Mouse (Mus musculus): ENCODE measurements around the gene Clec16a.

Gene Clec16a

DNA sequence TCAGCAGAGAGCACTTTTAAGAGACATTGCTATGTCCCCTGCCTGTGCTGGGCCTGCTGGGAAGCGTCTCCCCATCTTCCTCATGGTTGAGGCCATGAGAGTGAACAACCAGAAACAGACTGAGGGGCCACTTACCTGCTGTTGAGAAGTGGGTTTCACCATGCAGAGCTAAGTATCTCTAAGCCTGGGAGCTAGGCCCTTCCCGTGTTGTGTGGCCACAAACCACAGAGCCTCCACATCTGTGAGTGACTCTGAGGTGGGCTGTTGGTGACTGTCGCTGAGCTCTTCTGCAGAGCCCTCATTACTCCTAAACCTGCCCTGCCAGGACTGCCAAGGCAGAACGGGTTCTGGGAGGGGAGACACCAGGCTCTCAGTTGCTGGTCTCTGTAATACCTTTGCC, 185.8 kb downstream of the Clec16a start:
- no peak for DNase-seq

DNA sequence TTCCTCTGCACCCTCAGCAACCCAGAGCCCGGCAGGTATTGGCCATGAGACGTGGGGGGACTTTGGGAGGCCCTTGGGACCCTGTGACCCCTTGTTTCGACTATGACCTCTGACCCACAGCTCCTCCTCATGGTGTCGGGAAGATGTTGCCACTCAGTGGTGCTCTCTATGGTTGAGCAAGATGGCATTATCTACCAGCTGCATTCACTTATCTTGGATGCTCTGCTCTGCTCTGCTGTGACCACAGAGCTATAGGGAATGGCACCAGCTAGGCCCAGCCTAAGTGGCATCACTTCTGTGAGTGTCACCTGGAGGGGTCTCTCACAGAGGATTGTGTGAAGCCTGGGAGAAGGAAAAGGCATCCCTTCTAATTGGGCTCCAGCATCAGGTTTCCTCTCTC, 186.6 kb downstream of the Clec16a start:
- no peak for DNase-seq

DNA sequence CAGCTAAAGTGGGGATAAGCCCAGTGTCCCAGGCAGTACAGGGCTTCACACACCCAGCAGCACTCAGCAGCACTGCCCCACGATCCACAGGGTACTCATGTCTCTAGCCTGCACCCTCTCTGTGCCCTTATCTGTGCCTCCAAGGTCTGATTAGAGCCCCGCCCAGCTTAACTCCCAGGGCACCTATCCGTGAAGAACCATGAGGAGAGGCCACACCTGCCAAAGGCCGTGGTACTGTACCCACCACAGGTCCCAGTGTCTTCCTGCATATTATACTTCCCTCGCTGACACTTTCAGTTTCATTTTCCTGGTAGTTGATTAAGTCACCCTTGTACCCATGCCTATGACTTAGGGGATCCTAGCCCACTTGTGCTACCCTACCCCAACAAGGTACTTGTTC, 187.3 kb downstream of the Clec16a start:
- no peak for DNase-seq

DNA sequence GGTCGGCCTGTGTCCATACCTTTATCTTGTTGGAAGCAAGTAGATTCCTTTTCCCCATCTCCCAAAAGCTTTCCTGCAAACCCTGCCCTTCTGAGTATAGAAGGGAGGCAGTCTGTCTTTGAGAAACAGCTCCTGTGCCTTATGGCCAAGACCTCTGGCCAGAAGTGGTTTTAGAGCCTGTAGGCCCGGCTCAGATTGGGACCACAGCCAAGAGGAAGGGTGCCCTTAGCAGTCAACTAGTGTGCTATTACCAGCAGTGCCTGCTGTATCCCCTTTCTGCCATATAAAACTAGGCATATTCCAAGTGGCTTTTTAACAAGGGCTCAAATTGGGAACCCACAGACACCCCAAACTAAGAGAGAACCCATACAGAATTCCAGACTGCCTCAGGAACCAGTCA, 190.6 kb downstream of the Clec16a start:
- peak; percentile 63 for DNase-seq

DNA sequence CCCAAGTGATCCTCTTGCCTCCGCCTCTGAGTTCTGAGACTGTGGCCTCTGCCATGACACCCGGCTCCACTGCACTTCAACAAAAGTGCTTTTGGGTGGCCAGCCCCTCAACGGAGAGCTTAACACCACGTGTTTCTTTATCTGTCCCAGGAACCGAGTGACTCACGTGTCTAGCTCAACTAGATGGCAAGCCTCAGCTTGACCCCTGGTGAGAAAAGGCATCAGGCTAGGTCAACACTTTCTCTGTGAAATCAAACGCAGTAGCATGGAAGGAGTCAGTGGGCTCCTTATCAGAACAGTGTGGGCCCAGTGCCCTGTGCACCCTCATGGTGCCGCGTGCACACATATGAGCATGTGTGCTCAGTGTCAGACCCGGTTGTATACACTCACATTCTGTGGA, 191.2 kb downstream of the Clec16a start:
- DNase-seq, result no peak

DNA sequence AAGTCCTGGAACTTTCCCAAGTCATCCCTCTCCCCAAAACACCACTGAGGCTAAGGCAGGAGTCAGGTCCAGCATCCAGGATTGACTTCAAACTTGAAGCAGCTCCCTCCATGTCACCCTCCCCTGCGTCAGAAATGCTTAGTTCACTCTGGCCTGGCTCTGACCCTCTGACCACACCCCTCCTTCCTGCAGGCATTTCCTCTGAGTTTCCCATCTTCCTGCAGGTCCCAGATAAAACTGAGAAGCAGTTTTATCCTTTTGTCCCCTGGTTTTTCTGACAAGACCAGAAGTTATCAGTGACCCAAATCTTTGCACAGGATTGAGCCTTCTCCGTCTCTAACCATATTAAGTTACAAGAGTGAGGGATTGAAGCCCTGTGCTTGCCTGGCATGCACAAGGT, 192.4 kb downstream of the Clec16a start:
- DNase-seq, result peak; percentile 69

DNA sequence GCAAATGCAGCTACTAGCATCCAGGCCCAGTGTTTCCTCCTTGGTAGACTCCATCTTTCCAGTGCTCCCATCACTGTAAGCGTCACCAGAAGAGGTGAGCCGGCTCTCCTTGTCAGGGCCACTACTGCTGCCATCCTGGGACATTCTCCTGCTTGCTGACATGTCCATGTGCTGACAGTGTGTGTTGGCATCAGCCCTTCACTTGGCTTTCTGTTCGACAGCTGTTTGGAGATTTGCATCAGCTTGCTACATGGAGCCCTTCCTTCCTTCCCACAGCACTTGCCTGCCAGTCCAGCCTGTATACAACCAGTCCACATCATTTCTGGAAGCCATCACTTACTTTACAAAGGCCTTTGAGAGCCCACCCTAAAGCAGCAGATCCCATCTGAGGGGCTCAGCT, 193.7 kb downstream of the Clec16a start:
- no peak for DNase-seq

DNA sequence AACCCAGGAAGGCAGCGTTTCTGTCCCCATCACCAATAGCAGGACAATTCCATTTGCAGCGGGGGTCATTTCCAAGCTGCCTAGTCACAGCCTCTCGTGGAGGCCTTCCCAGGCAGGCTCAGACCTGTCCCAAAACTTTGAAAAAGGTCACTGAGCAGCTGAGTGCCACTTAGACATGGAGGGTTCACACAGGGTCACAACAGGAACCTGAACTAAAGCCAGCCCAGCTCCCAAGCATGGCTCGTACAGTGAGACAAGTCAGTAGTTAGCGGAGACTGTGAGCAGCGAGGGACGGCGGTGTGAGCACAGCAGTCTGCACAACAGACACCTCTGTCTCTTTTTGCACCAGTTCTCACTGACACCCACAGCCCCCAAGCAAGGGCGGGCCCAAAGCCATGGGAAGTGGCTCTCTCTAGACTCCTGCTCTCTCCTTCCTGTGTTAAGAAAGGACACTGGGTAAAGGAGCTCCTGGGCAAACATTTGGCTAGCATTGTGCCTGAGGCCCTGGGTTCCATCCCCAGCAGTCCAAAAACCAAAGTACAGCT, 194.8 kb downstream of the Clec16a start:
- peak; percentile 39 for DNase-seq

DNA sequence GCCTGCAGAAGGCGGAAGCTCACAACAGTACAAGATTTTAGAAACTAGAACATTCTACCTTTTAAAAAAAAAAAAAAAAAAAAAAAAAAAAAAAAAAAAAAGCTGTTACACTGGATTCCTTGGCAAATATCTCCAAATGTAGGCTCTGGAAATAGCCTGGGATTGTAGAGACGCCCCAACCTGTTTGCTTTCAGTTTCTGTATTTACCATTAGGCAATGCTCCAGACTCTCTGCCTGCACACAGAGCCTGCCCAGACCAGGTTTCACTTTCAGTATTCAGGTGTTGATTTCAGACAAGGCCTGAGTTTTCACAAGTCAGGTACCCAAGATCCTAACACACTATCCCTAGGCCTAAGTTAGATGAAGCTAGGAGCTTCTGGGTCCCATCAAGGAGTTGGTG, 195.9 kb downstream of the Clec16a start:
- no peak for DNase-seq

DNA sequence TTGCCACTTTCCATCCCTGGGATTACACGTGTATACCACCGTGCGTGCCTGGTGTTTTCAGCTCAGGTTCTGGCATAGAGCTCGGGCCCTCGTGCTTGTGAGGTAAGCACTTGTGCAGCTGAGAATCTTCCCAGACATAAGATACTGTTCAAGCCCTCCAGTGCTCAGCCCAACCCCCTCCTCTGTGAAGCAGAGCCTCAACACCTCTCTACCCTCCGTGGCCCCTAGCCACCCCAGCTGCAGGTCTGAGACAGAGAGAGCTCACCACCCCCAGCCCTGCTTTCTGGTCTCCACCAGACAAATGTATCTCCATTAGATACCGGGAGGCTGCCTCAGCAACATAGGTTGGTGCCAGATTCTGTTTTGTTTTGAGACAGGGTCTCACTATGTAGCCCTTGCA, 204.1 kb downstream of the Clec16a start:
- DNase-seq, result no peak

DNA sequence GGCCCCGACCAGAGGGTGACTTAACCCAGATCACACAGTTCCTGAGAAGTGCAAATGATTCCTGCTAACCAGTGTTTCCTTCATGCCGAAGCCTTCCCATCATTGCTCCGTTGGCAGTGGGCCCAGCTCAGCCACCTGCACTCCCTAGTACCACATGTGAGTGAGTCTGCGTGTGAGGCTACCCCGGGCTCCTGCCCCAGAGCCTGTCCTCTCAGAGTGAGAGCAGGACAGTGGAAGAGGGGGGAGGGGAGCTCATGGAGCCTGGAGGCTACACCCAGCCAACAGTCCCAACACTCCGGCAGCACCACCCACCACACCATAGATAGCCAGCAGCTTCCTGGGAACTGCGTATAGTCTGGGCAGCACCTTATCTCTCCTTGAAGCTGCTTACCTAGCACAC, 204.7 kb downstream of the Clec16a start:
- DNase-seq, result peak; percentile 50

DNA sequence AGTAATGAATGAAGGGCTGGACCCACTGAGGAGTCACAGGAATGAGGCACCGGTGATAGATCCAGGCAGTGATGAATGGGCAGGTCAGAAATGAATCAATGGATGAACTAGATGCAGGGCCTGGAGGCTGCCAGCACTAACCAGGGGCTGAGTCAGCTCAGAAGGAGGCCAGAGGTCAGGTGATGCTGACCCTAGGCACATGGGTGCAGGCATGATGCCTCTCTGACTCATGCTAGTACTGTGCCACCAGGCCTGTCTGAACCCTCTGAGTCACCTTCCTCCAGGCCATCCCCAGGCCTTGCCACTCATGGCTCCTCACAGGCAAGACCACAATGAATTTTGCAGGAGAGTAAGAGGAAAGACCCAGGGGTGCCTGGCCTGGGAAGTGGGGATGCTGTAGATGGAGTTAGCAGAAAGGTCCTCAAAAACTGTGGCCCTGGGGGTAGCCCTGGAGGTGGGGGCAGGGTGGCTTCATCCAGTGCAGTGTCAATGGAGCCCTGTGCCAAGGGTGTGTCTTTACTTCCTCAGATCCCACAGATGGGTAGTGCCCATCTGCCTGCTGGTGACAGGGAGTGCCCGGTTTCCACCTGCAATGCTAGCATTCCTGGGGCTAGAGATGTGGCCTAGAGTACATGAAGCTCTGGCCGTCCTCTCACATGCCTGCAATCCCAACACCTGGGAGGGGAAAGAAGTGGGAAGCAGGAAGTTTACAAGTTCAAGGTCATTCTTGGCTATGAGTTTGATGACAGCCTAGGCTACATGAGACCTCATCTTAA, 209.6 kb downstream of the Clec16a start:
- no peak for DNase-seq

DNA sequence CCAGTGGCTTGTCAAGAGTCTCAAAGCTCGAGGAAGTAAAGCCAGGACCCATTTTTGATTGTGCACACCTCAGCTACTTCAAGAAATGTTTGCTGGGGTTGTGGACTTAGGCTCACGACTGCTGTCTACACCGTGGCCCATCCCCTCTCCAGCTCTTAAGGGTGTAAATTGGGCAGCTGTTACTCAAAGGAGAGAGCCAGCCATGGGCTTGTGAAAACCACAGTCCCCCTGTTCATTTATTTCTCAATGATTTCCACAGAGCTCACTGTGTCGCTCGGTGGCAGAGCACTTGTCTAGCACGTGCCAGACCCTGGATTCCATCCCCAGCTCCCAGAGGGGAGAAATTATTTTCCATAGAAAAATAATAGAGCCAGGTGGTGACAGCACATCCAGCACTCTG, 211.0 kb downstream of the Clec16a start:
- no peak for DNase-seq

DNA sequence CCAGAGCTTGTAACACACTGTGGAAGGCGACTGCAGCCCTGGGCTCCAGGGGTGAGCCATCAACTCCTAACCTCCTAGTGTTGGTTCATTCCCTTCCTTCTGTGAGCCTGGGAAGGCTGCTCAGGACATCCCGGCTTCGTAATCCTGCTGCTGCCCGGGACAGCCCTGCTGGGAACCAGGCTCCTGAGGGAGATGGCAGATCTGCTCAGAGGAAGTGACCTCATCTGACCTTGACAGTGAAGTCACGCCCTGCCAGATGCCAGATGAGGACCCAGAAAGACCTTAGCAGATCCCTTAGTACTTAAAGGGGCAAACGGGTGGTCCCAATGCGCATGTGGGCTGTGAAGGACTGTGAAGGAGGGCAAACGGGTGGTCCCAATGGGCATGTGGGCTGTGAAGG, 216.0 kb downstream of the Clec16a start:
- DNase-seq, result no peak

DNA sequence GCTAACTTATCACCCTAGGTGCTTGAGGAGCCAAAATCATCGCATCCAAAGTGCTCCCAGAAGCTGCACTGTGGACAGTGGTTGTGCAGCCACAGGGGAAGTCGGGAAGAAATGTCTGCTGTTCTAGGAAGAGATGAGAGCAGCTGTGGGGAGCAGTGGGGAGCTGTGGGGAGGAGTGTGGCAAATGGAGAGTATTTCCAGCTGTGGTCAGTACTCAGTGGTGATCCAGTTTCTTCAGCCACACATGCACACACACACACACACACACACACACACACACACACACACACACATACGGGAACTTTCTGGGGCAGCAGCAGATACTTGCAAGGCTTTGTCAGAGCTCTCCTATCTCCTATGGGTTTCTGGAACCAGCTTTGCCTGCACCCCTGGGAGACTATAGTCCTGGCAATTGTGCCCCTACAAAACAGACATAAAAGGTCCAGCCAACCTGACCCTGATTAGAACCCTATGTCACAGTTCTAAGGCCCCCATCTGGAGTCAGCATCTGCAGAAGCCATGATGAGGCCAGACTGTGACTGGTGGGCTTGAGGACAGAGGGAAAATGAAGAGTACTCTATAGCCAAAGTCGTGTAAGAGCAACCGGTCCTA, 217.5 kb downstream of the Clec16a start:
- peak; percentile 52 for DNase-seq

DNA sequence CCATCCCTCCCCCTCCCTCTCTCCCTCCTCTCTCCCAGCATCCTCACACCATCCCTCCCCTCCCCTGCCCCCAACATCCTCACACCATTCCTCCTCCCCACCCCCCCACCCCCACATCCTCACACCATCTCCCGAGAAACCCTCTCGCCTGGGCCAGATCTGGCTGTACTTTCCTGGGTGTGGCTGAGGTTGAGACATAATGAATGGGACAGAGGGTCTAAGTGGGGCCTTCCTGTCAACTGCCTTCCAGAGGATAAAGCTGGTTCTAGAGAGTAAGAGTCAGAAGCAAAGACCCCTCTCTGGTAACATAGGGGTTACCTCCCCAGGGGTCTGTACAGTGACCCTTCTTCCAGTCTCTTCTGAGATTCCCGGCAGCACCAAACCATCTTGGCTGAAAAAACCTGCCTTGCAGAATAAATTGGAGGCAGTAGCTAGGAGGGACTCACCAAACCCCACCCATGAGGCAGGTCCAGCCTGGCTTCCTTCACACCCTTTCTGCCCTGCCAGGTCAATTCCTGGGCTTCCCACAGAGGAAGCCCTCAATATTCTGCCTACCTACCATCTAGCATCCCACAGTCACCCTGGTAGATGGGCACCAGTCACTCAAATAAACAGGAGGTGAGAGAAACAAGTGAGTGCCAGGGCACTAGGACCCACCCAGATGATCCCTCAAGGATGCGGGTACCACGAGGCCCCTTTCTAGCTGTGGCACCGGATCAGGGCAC, 218.6 kb downstream of the Clec16a start:
- DNase-seq, result no peak

DNA sequence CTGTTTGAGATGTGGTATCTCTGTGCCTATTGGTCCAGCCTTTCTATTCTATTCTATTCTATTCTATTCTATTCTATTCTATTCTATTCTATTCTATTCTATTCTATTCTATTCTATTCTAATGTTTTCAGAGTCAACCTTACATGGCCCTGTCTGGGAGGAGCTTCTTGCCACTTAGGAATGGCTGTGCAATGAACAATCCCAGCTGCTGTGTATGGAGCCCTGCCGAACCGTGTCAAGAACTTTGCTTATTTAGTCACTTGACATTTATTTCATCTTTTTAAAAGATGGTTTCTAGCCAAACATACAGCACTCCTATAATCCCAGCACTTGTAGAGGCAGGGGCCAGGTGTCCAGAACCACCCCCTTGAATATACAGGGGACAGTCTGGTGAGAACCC, 219.2 kb downstream of the Clec16a start:
- DNase-seq, result peak; percentile 70

DNA sequence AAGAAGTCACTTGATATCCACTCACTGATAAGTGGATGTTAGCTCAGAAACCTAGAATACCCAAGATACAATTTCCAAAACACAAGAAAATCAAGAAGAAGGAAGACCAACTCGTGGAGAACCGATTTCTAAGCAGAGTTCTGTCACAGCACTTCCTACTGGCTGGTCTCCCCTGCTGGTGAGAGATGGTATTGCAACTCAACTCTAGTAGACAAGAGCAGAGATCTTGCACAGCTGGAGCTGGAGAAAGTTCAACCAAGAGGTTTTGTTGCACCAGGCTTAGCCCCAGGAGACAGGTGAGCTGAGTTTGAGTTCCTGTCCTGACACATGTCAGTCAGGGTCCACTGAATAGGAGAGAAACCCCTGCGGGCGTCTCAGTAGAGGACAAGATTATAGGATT, 222.0 kb downstream of the Clec16a start:
- peak; percentile 89 for DNase-seq

DNA sequence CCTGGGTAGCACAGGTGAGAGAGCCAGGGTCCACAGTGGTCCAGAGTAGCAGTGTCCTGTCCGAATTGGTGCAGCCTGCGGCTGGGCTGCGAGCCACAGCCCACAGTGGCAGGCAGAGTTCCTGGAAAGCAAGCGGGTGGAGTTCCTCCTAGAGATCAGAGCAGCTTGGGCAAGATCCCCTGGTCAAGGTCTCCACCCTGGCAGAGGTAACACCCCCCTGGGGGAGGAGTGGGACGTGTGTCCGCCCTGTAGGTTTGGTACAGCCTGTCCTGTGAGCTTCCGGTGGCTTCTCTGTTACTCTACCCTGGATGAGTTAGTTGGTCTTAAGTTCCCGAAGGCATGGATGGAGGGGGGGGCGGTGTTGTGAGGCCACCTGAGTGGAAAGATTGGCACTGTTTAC, 223.7 kb downstream of the Clec16a start:
- no peak for DNase-seq

DNA sequence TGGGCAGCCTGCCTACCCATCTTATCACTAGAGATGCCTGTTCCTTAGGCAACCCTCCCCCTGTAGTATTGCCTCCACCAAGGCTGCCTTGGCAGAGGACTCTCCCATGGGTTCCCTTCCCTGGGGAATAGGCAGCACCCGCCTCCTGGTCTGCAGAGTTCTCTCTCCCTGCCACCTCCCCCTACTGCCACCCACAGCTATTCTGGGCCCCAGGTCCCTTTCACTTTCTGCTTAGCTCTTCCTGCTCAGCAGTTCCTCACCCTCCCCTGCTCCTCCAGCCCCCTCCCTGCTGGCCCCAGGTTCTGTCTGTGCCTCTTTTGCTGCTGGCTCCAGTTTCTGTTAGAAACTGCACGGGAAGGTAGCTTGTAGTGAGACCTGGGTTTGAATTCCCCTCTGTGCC, 224.5 kb downstream of the Clec16a start:
- DNase-seq, result no peak

DNA sequence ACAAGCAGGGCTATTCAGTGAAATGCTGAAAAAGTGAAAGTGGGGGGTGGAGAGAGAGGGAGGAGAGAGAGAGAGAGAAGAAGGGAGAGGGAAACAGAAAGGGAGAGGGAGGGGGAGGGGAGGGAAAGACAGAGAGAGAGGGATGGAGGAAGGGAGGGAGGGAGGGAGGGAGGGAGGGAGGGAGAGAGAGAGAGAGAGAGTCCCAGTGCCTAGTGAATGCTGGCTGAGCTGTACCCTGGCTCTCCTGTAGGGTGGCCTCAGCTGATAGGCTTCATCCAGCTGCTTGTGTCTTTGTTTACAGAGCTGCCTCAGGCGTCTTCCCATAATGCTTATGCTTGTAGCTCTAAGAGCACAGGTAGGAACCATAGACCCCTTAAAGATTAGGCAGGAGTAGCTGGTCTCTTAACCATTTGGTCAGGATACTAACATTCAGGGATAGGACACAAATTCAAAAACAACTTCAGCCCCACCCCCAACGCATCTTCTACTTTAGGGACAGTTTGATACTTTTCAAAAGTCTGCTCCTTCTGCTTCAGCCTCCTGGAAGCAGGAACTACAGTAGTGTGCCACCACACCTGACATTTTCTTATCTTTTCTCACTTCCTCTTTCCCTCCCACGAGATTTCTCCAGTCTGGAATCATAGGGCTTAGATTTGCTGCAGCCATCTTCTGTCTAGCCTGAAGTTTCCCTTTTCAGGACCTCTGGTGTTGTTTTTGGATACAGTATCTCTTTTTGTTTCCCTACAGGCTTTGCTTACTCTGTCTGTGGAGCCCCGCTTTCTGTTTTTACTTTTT, 225.6 kb downstream of the Clec16a start:
- no peak for DNase-seq

DNA sequence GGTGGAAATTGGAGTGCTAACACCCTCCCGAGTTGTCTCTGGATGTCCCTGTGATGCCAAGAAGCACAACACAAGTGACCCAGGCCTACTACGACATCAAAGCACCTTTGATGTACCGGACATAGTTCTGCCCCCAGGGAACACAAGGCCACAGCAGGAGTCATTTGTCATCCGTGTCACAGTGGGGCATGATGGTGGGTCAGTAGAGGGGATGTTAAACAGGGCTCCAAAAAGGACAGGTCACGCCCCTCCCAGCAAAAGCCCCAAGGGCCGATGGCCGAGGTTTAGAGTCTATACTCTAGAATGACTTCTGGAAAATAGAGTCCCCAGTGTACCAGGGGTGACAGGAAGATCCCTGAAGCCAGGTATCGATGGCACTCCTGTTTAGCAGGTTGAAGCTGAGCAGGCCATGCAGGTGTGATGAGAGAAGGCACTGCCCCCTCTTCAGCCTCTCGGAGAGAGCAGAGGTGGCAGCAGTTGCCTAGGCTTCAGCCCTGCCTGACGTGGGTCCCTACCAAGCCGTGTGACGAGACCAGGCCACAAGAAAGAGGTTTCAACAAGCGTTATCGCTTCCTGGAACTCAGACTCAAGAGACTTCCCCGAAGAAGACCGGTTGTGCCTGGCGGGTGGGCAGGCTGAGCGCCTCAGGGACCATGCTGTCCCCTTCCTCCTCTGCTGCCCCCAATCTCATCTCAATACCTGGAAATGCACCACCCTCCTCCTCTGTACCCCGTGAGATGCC, 226.8 kb downstream of the Clec16a start:
- no peak for DNase-seq
